Mouse (Mus musculus) stomach, embryonic 15.5 days (tissue): ENCODE data around the gene Mrrf. TPM values are rescaled to one million over a fixed set of nuclear protein-coding genes. Genes with fewer than 3 reads are reported as not detected.
A peak's percentile ranks its signal among the peaks of the same experiment; 100 is the strongest.

Experiments
- ATAC-seq: fragments of 200-750 bp; cut with Nextera tagmentation; 2 replicates; pipeline ENCODE4 v1.8.0; 2017; ENCODE audit warnings: low read depth, moderate number of reproducible peaks, moderate TSS enrichment; ENCODE audit not compliant: insufficient read depth, low FRiP score
- H3K27ac ChIP-seq: fragments of 300-500 bp; sonication (generic); 2 replicates; pipeline ENCODE4 v1.5.1; 2015; ENCODE audit warnings: mild to moderate bottlenecking, inconsistent platforms
- H3K27me3 ChIP-seq: fragments of 300-500 bp; sonication (generic); replicated peaks from 2 replicates; pipeline ENCODE4 v1.6.1; 2015; ENCODE audit warnings: inconsistent platforms
- H3K36me3 ChIP-seq: fragments of 300-500 bp; sonication (generic); 2 replicates; pipeline ENCODE4 v1.6.1; 2015; ENCODE audit warnings: inconsistent platforms
- H3K4me1 ChIP-seq: fragments of 300-500 bp; sonication (generic); 2 replicates; pipeline ENCODE4 v1.6.1; 2015; ENCODE audit warnings: inconsistent platforms
- H3K4me2 ChIP-seq: fragments of 300-500 bp; sonication (generic); 2 replicates; pipeline ENCODE4 v1.6.1; 2015; ENCODE audit warnings: mild to moderate bottlenecking, inconsistent platforms
- H3K4me3 ChIP-seq: fragments of 300-500 bp; sonication (generic); replicated peaks from 2 replicates; pipeline ENCODE4 v1.5.1; 2015; ENCODE audit warnings: inconsistent platforms
- H3K9ac ChIP-seq: fragments of 300-500 bp; sonication (generic); 2 replicates; pipeline ENCODE4 v1.6.1; 2015; ENCODE audit warnings: inconsistent platforms
- H3K9me3 ChIP-seq: fragments of 300-500 bp; sonication (generic); 2 replicates; pipeline ENCODE4 v1.6.1; 2016; ENCODE audit warnings: inconsistent platforms
- WGBS: fragments of 180-500 bp; shearing (Covaris S2); methylation state at CpG from one replicate; pipeline ENCODE4 v1.1.7; 2015; 5-methylcytosine and 5-hydroxymethylcytosine counted together
- polyA plus RNA-seq: library from polyadenylated mRNA; unstranded; fragments of >200 nt; fragmentation: Nextera tagmentation; extraction: Ambion mirVana; gene quantifications from 2 replicates; pipeline ENCODE4 v1.2.1, GENCODE M21; 2015

The Mrrf gene
- polyA plus RNA-seq, 1 experiment from 2014 or later = 27.4 TPM

GRCm38 (mm10) chr2:36220891-36221290 lies 84.7 kb downstream of the Mrrf start:
- 72% methylated on average over 4 of the region's 4 CpGs for WGBS
- no peak for ATAC-seq

GRCm38 (mm10) chr2:36222168-36222848 lies 86.1 kb downstream of the Mrrf start:
- no peak overlapping the region for H3K9ac ChIP-seq
- no peak overlapping the region for H3K4me3 ChIP-seq
- H3K4me1 ChIP-seq = 0 out of 2 replicates have a peak, but pooled peaks cover 4% of the 10 kb centered on the region
- no peaks in the 10 kb centered on the region for H3K27me3 ChIP-seq
- ATAC-seq = no peak
- 61% methylated on average over 7 of the region's 7 CpGs for WGBS
- H3K36me3 ChIP-seq = no peaks in the 10 kb centered on the region
- H3K9me3 ChIP-seq = no peaks in the 10 kb centered on the region
- H3K4me2 ChIP-seq = no peak overlapping the region
- H3K27ac ChIP-seq = no peak overlapping the region

More at GRCm38 (mm10) chr2:36220891-36221290, 84.7 kb downstream of the Mrrf start:
- H3K4me2 ChIP-seq = no peak overlapping the region
- H3K4me1 ChIP-seq = peaks cover 18% of the 10 kb centered on the region
- no peak overlapping the region for H3K4me3 ChIP-seq
- no peaks in the 10 kb centered on the region for H3K36me3 ChIP-seq
- no peak overlapping the region for H3K9ac ChIP-seq
- H3K27ac ChIP-seq = no peak overlapping the region
- H3K9me3 ChIP-seq = no peaks in the 10 kb centered on the region
- no peaks in the 10 kb centered on the region for H3K27me3 ChIP-seq

GRCm38 (mm10) chr2:36223436-36223835 lies 87.2 kb downstream of the Mrrf start:
- H3K36me3 ChIP-seq = no peaks in the 10 kb centered on the region
- no peak overlapping the region for H3K4me3 ChIP-seq
- no peak overlapping the region for H3K4me2 ChIP-seq
- no peaks in the 10 kb centered on the region for H3K27me3 ChIP-seq
- no peaks in the 10 kb centered on the region for H3K9me3 ChIP-seq
- no peaks in the 10 kb centered on the region for H3K4me1 ChIP-seq
- no peak for ATAC-seq
- no peak overlapping the region for H3K9ac ChIP-seq
- no peak overlapping the region for H3K27ac ChIP-seq

- Histone ChIP-seq H3K27ac (no peak overlapping the region), H3K27me3 (no peaks in the 10 kb centered on the region), H3K36me3 (no peaks in the 10 kb centered on the region), H3K4me1 (no peaks in the 10 kb centered on the region), H3K9ac (no peak overlapping the region), H3K4me2 (no peak overlapping the region), H3K4me3 (no peak overlapping the region), H3K9me3 (no peaks in the 10 kb centered on the region)
- 69% methylated on average over 7 of the region's 7 CpGs for WGBS
- no peak for ATAC-seq
Observed at GRCm38 (mm10) chr2:36224153-36224552, 88.0 kb downstream of the Mrrf start.

- Histone ChIP-seq H3K27ac (no peak overlapping the region), H3K9me3 (no peaks in the 10 kb centered on the region), H3K4me3 (no peak overlapping the region), H3K36me3 (no peaks in the 10 kb centered on the region), H3K9ac (no peak overlapping the region), H3K4me2 (no peak overlapping the region), H3K4me1 (no peaks in the 10 kb centered on the region), H3K27me3 (no peaks in the 10 kb centered on the region)
- 23% methylated on average over 2 of the region's 2 CpGs for WGBS
- ATAC-seq = no peak
Observed at GRCm38 (mm10) chr2:36224599-36224998, 88.4 kb downstream of the Mrrf start.

- H3K4me1 ChIP-seq = peaks cover 25% of the 10 kb centered on the region
- under 1% methylated on average over 18 of the region's 18 CpGs for WGBS
- H3K4me3 ChIP-seq = peak within 1 kb of the TSS; percentile 54
- ATAC-seq = peak; percentile 41; the same call in 1 of the 2 replicates
- H3K9me3 ChIP-seq = no peaks in the 10 kb centered on the region
- peak within 1 kb of the TSS; percentile 84 for H3K4me2 ChIP-seq
- H3K27ac ChIP-seq = peak within 1 kb of the TSS; percentile 9
- H3K27me3 ChIP-seq = no peaks in the 10 kb centered on the region
- no peak within 1 kb of the TSS for H3K9ac ChIP-seq
- H3K36me3 ChIP-seq = no peaks in the 10 kb centered on the region
Observed at GRCm38 (mm10) chr2:36230366-36230765, 94.2 kb downstream of the Mrrf start, which contains the start of gene Ptgs1. Gene Ptgs1 (plus strand): TSS chr2:36230426.

- Histone ChIP-seq H3K4me1 (peaks cover 30% of the 10 kb centered on the region), H3K27ac (0 out of 2 replicates have a peak overlapping the region, but pooled peaks have one; percentile 9), H3K27me3 (no peaks in the 10 kb centered on the region), H3K9me3 (no peaks in the 10 kb centered on the region), H3K9ac (no peak overlapping the region), H3K36me3 (no peaks in the 10 kb centered on the region), H3K4me3 (peak overlapping the region; percentile 54), H3K4me2 (peak overlapping the region; percentile 84)
- ATAC-seq = no peak
- 23% methylated on average over 9 of the region's 10 CpGs for WGBS
Observed at GRCm38 (mm10) chr2:36230967-36231366, 94.8 kb downstream of the Mrrf start.

GRCm38 (mm10) chr2:36234526-36235368 lies 98.6 kb downstream of the Mrrf start:
- Histone ChIP-seq H3K9ac (no peak overlapping the region), H3K27ac (peak overlapping the region; percentile 59), H3K4me1 (peaks cover 37% of the 10 kb centered on the region), H3K4me2 (no peak overlapping the region), H3K36me3 (no peaks in the 10 kb centered on the region), H3K4me3 (no peak overlapping the region), H3K9me3 (no peaks in the 10 kb centered on the region), H3K27me3 (no peaks in the 10 kb centered on the region)
- 38% methylated on average over 7 of the region's 7 CpGs for WGBS
- no peak for ATAC-seq

DNA sequence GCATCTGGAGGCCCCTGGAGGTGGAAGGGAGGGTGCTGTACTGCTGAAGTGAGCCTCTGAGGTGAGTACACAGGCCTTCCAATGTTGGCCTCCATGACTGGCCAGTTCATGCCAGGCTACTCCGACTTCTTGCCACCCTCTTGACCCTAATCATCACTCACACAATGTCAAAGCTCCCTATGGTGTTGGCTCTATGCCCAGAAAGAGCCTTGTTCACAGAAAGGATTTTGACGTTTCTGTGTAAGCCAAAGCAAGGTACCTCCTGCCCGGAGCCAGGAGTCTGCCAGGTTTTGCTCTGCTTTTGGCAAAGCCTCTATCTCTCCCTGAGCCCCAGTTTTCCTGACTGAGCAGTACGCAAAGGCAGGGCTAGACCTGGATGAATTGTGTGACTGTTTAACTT lies 99.7 kb downstream of the Mrrf start:
- no peak overlapping the region for H3K4me2 ChIP-seq
- H3K27me3 ChIP-seq = no peaks in the 10 kb centered on the region
- H3K36me3 ChIP-seq = no peaks in the 10 kb centered on the region
- H3K4me1 ChIP-seq = peaks cover 27% of the 10 kb centered on the region
- no peak for ATAC-seq
- 27% methylated on average over 4 of the region's 4 CpGs for WGBS
- no peaks in the 10 kb centered on the region for H3K9me3 ChIP-seq
- peak overlapping the region; percentile 59 for H3K27ac ChIP-seq
- H3K9ac ChIP-seq = no peak overlapping the region
- H3K4me3 ChIP-seq = no peak overlapping the region

DNA sequence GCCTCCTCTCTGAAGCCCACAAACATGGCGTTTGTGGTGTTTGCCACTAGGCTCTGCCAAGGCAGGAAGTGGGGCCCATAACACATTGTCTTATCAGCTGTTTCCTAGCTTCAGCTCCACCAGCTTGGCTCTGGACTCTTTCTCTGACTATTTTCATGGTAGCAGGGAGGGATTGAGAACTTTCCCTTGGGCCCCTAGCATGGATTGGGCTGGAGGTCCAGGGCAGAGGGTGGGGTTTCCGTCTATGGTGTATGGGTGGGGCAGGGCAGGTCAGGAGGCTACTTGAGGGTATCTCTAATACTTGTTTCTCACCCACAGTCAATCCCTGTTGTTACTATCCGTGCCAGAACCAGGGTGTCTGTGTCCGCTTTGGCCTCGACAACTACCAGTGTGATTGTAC lies 100.7 kb downstream of the Mrrf start:
- Histone ChIP-seq H3K36me3 (no peaks in the 10 kb centered on the region), H3K4me3 (no peak overlapping the region), H3K27me3 (no peaks in the 10 kb centered on the region), H3K9me3 (no peaks in the 10 kb centered on the region), H3K9ac (no peak overlapping the region), H3K27ac (no peak overlapping the region), H3K4me2 (no peak overlapping the region), H3K4me1 (peaks cover 27% of the 10 kb centered on the region)
- WGBS = 82% methylated on average over 5 of the region's 5 CpGs
- no peak for ATAC-seq

DNA sequence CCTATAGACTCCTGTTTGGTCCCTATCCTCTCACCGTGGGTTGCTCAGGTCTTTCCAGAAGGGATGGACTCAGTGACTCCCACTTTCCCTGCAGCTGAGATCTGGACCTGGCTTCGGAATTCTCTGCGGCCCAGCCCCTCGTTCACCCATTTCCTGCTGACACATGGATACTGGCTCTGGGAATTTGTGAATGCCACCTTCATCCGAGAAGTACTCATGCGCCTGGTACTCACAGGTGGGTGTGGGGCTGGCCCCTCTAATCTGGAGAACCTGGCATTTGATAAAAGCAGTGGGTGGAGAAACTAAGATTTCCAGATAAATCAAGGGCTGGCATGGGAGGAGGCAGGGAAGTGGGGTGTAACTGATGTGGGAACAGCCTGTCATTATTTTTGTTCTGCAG lies 101.4 kb downstream of the Mrrf start:
- no peak overlapping the region for H3K4me3 ChIP-seq
- no peak overlapping the region for H3K9ac ChIP-seq
- H3K4me1 ChIP-seq = peaks cover 27% of the 10 kb centered on the region
- ATAC-seq = no peak
- no peak overlapping the region for H3K4me2 ChIP-seq
- H3K36me3 ChIP-seq = no peaks in the 10 kb centered on the region
- H3K9me3 ChIP-seq = no peaks in the 10 kb centered on the region
- 87% methylated on average over 6 of the region's 6 CpGs for WGBS
- H3K27ac ChIP-seq = no peak overlapping the region
- no peaks in the 10 kb centered on the region for H3K27me3 ChIP-seq

GRCm38 (mm10) chr2:36238467-36238866 lies 102.3 kb downstream of the Mrrf start:
- Histone ChIP-seq H3K4me1 (peaks cover 31% of the 10 kb centered on the region), H3K4me3 (no peak overlapping the region), H3K9me3 (no peaks in the 10 kb centered on the region), H3K4me2 (no peak overlapping the region), H3K27me3 (no peaks in the 10 kb centered on the region), H3K27ac (no peak overlapping the region), H3K36me3 (no peaks in the 10 kb centered on the region), H3K9ac (no peak overlapping the region)
- 82% methylated on average over 3 of the region's 3 CpGs for WGBS
- no peak for ATAC-seq
